8 mouse cellular contexts compared by ENCODE assay signal in the genomic region with DNA sequence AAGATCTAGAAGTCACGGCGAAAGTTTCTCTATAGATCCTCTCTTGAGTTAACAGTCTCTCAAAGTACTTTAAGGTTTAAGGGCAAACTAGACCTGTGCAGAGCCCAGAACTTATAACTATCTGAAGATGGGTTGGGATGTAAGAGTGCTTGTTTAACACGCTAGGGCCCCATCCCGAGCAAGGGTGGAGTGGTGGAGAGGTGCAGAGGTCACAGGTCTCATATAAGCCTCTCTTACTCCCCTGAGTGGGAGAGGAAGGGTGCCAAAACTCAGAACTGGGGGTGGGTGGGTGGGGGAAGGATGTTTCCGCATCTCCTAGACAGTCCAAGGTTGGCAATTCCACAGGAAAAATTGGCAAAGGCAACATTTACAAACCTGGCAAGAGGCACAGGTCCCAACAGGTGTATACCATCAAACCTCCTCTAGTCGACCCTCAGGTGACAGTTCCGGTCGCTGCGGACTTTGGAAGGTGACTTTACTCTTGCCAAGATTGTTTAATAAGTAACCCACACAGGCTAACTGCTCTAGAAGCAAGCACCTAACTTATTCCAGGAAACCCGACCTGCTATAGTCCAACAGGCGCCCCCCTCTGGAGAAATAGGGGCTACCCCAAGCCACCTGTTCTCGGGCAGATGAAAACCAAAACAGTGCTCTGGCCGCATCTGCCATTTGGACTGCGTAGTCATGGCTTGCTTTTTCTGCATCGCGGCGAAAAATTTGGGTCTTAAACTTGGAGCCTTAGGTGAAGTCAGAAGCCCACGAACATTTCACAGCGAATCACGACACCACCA. TPM values are rescaled to one million over a fixed set of nuclear protein-coding genes. Genes with fewer than 3 reads are reported as not detected.
A peak's percentile ranks its signal among the peaks of the same experiment; 100 is the strongest.
DNase-seq lines count a peak whose midpoint lies in the region; ATAC-seq and TF ChIP-seq lines count a peak whose summit lies in the region.

No protein-coding gene starts in this region.

- no peaks in the 10 kb centered on the region for H3K36me3 ChIP-seq in intestine, embryonic 15.5 days
- no peaks in the 10 kb centered on the region for H3K36me3 ChIP-seq in liver, embryonic 16.5 days (ENCODE audit: control insufficient read depth, insufficient read depth)
- no peaks in the 10 kb centered on the region for H3K36me3 ChIP-seq in neural tube, embryonic 11.5 days (ENCODE audit: control insufficient read depth, insufficient read depth, low read length)

- H3K4me1 ChIP-seq in embryonic fibroblast, embryonic 13.5 days (ENCODE audit: control insufficient read depth, insufficient read depth, low read length) = peaks cover 4% of the 10 kb centered on the region; the same call in 1 of the 2 replicates
- peaks cover 4% of the 10 kb centered on the region; the same call in 1 of the 2 replicates for H3K4me1 ChIP-seq in intestine, embryonic 15.5 days (replicated peaks)
- peaks cover 4% of the 10 kb centered on the region for H3K4me1 ChIP-seq in liver, embryonic 16.5 days (ENCODE audit: control insufficient read depth, low read depth, low read length)
- peaks cover 10% of the 10 kb centered on the region; the same call in 1 of the 2 replicates for H3K4me1 ChIP-seq in neural tube, embryonic 11.5 days (ENCODE audit: control insufficient read depth, insufficient read depth, low read length)

- CTCF ChIA-PET in Patski (lab: Charles Lee) = interaction anchor here (1.3 kb wide), 1 partner anchor 12 kb away, joined by 5 read pairs; no protein-coding TSS in a partner anchor

- no peaks in the 10 kb centered on the region for H3K9me3 ChIP-seq in intestine, embryonic 15.5 days
- H3K9me3 ChIP-seq in liver, embryonic 16.5 days (replicated peaks; ENCODE audit: control insufficient read depth, low read length) = no peaks in the 10 kb centered on the region
- no peaks in the 10 kb centered on the region for H3K9me3 ChIP-seq in neural tube, embryonic 11.5 days (ENCODE audit: control insufficient read depth, low read length)

- peak; percentile 35 for TF ChIP-seq CTCF in Patski (IDR thresholded peaks at IDR 0.05)
- TF ChIP-seq CTCF in embryonic fibroblast, embryonic 13.5 days (IDR thresholded peaks at IDR 0.05; ENCODE audit: borderline replicate concordance, insufficient read depth, low read length) = no peak

- H3K4me2 ChIP-seq in intestine, embryonic 15.5 days (replicated peaks) = peak overlapping the region; percentile 81
- H3K4me2 ChIP-seq in liver, embryonic 16.5 days (ENCODE audit: low read depth, low read length) = peak overlapping the region; percentile 76
- peak overlapping the region; percentile 87 for H3K4me2 ChIP-seq in neural tube, embryonic 11.5 days (ENCODE audit: low read depth)

- POLR2A ChIA-PET in Patski (lab: Charles Lee) = no interaction called here

- DNase-seq in A20 (ENCODE audit: low read depth, low spot score) (peak; percentile 64), Patski (ENCODE audit: low read depth, low spot score) (no peak)
- DNase-seq in neural tube, embryonic 11.5 days (ENCODE audit: low spot score) = peak; percentile 36
- peak; percentile 30 for DNase-seq in urinary bladder, postnatal 25 days (ENCODE audit: low spot score)
- DNase-seq in cerebellum, adult 9-10 months = no peak

- no peak for TF ChIP-seq POLR2A in embryonic fibroblast, embryonic 13.5 days (IDR thresholded peaks at IDR 0.05; ENCODE audit: low read depth, low read length)

- in situ Hi-C loops in Patski (cut with MboI; ENCODE audit: low pct_unique_long_range_greater_than_20kb) = loop anchor here (5.0 to 10.0 kb wide), 2 partner anchors 53 to 171 kb away; no protein-coding TSS in a partner anchor

- no peak overlapping the region for H3K27ac ChIP-seq in embryonic fibroblast, embryonic 13.5 days (ENCODE audit: insufficient read depth, low read length)
- H3K27ac ChIP-seq in intestine, embryonic 15.5 days = peak overlapping the region; percentile 95
- H3K27ac ChIP-seq in liver, embryonic 16.5 days (ENCODE audit: low read length) = peak overlapping the region; percentile 84
- H3K27ac ChIP-seq in neural tube, embryonic 11.5 days (ENCODE audit: low read depth, low read length) = peak overlapping the region; percentile 74

- no peaks in the 10 kb centered on the region for H3K27me3 ChIP-seq in Patski
- H3K27me3 ChIP-seq in intestine, embryonic 15.5 days (replicated peaks) = no peaks in the 10 kb centered on the region
- H3K27me3 ChIP-seq in liver, embryonic 16.5 days (ENCODE audit: control insufficient read depth, insufficient read depth, low read depth, low read length) = no peaks in the 10 kb centered on the region
- H3K27me3 ChIP-seq in neural tube, embryonic 11.5 days (ENCODE audit: control insufficient read depth, insufficient read depth, low read length) = no peaks in the 10 kb centered on the region

- H3K9ac ChIP-seq in intestine, embryonic 15.5 days = peak overlapping the region; percentile 74
- H3K9ac ChIP-seq in liver, embryonic 16.5 days (ENCODE audit: low read depth, low read length) = peak overlapping the region; percentile 67
- H3K9ac ChIP-seq in neural tube, embryonic 11.5 days (ENCODE audit: low read length) = no peak overlapping the region; the same call in 1 of the 2 replicates

- 16% methylated on average over 20 of the region's 20 CpGs for WGBS in intestine, embryonic 15.5 days
- WGBS in liver, embryonic 16.5 days (ENCODE audit: insufficient replicate concordance) = 21% methylated on average over 20 of the region's 20 CpGs
- 22% methylated on average over 20 of the region's 20 CpGs for WGBS in neural tube, embryonic 11.5 days

- ATAC-seq in Patski = no peak
- peak; percentile 84 for ATAC-seq in intestine, embryonic 15.5 days
- peak; percentile 81 for ATAC-seq in liver, embryonic 16.5 days (ENCODE audit: low read depth)
- no peak for ATAC-seq in neural tube, embryonic 11.5 days (ENCODE audit: insufficient read depth, low FRiP score, low TSS enrichment)

- H3K4me3 ChIP-seq in embryonic fibroblast, embryonic 13.5 days (ENCODE audit: insufficient read depth, low read length) = peak overlapping the region; percentile 55
- H3K4me3 ChIP-seq in intestine, embryonic 15.5 days (replicated peaks) = peak overlapping the region; percentile 63
- peak overlapping the region; percentile 67 for H3K4me3 ChIP-seq in liver, embryonic 16.5 days (ENCODE audit: low read depth, low read length)
- H3K4me3 ChIP-seq in neural tube, embryonic 11.5 days (ENCODE audit: low read depth, low read length) = peak overlapping the region; percentile 62

RNA-seq across cellular contexts. Expression of a gene that starts 2.0 kb away (rescaled TPM):
- polyA plus RNA-seq in Patski (2021) = 9.8 TPM
- polyA plus RNA-seq in embryonic fibroblast, embryonic 13.5 days (2011; ENCODE audit: insufficient read length, low read depth, missing spikeins) = 0.43 and 1.6 TPM in 2 replicates
- polyA plus RNA-seq in intestine, embryonic 15.5 days (2015; fragmentation: Nextera tagmentation; extraction: Ambion mirVana) = 30.2 and 32.1 TPM in 2 replicates
- polyA plus RNA-seq in liver, embryonic 16.5 days (2015; fragmentation: Nextera tagmentation; extraction: Ambion mirVana) = 9.6 and 10.2 TPM in 2 replicates
- 9.1 and 9.3 TPM in 2 replicates for polyA plus RNA-seq in neural tube, embryonic 11.5 days (2014; fragmentation: Nextera tagmentation; extraction: Ambion mirVana)

RNA-seq across cellular contexts. Expression of a gene that starts 3.5 kb away (rescaled TPM):
- polyA plus RNA-seq in Patski (2021) = not detected
- polyA plus RNA-seq in embryonic fibroblast, embryonic 13.5 days (2011; ENCODE audit: insufficient read length, low read depth, missing spikeins) = not detected in 2 replicates
- polyA plus RNA-seq in intestine, embryonic 15.5 days (2015; fragmentation: Nextera tagmentation; extraction: Ambion mirVana) = 0.49 and 0.64 TPM in 2 replicates
- polyA plus RNA-seq in liver, embryonic 16.5 days (2015; fragmentation: Nextera tagmentation; extraction: Ambion mirVana) = 0.14 and 0.27 TPM in 2 replicates
- polyA plus RNA-seq in neural tube, embryonic 11.5 days (2014; fragmentation: Nextera tagmentation; extraction: Ambion mirVana) = 0.42 and 0.50 TPM in 2 replicates

Comparison
In these comparisons a context has a peak if more than half of its experiments do, and no peak if none do; other contexts are left out.
1. DNase-seq: peak in A20 (single experiment), neural tube, embryonic 11.5 days (single experiment) and urinary bladder, postnatal 25 days (single experiment); none in Patski (single experiment) and cerebellum, adult 9-10 months (single experiment).
2. ATAC-seq: peak in intestine, embryonic 15.5 days (single experiment) and liver, embryonic 16.5 days (single experiment); none in Patski (single experiment) and neural tube, embryonic 11.5 days (single experiment).
3. Peak in every context shown above with its lines, with median percentiles within 50 percentile points of each other: H3K4me3 ChIP-seq and H3K4me2 ChIP-seq.